Mouse (Mus musculus) right cerebral cortex, postnatal 36 days (tissue): ENCODE measurements around the gene Rps12-ps3.

Experiments
- DNase-seq, 2 experiments: peaks; one replicate each; pipeline ENCODE4 v3.0.0; 2022; ENCODE audit warnings: low spot score in 2 of 2, mixed read lengths in 1 of 2

The Rps12-ps3 gene

DNA sequence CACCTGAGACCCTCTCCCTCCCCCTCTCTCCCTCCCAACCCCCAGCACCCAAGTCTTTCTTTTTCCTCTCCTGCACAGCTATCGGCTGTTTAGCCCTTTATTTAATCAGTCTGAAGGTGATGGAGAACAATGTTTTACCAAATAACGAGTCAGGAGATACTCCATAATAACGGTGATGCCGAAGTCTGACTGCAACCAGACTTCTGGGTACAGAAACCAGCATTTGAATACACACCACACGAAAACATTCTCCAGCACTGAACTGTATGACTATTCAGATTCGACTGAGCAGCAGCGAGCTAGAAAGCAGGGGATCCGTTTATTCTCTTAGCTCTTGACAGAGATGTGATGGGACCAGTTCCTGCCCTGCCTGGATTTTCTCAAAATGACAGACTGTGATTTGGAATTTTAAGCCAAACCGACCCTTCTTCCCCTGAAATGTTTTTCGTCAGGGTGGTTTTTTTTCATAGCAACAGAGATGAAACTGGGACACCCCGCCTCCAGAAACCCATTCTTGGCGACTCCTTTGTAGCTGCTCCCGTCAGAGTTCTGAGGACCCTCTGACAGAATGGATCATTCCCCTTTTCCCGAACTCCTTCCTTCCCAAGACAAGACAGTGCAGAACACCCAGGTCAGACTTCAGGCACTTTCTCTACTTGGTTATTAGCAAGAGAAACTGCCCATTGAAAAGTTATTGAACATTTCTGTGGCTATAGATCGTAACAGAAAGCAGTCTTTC is 29.2 kb downstream of the Rps12-ps3 start:
- DNase-seq = no peak

- no peak for DNase-seq
Observed at GRCm38 (mm10) chr19:59352760-59353159, 30.7 kb downstream of the Rps12-ps3 start.

DNA sequence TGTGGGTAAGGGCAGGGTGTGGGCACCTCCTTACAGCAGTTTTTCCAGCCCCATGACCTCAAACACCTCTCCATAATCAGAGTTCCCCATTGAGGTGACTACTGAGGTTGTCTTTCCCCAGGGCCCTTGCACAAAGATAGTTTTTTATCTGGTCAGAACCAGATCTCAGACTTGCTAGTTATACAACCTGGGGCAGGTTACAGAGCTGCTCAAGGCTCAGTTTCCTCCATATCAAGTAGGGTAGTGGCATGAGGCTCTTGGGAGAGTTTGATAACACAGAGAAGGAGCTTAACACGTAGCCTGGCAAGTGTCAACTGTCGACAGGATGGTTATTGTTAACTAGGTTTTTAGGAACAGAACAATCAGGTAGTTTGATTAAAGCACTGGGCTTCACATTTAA is 32.8 kb downstream of the Rps12-ps3 start:
- no peak for DNase-seq

GRCm38 (mm10) chr19:59356388-59356787 is 34.3 kb downstream of the Rps12-ps3 start:
- DNase-seq = no peak

DNA sequence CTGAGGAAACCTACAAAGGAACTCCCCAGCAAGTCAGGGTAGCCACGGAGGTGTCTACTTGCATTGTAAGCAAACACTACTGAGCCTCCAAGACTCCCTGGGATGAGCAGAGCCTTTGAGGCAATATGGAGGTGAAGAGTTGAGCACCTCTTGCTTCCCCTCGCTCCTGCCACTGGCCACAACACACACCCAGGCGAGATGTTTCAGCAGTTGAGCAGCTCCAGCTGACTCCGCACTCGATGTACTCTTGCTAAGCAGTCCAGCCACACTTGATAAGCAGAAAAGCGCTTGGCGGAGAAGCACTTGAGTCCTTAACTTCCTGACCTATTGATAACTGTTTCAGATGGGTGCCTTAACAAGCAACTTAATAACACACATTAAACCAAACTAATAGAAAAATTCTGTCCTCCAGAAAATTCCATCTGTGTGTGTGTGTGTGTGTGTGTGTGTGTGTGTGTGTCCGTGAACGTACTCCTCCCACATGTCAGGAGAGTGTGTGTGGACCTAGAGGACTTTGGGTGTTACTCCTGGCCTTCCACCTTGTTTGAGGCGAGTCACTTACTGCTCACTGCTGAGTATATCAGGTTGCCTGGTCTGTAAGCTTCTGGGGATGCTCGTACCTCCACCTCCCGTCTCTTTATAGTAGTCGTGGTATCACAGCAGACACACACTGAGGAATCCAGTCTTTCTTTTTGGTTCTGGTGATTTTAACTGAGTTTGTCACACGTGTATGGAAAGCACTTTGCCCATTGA is 34.9 kb downstream of the Rps12-ps3 start:
- no peak for DNase-seq

DNA sequence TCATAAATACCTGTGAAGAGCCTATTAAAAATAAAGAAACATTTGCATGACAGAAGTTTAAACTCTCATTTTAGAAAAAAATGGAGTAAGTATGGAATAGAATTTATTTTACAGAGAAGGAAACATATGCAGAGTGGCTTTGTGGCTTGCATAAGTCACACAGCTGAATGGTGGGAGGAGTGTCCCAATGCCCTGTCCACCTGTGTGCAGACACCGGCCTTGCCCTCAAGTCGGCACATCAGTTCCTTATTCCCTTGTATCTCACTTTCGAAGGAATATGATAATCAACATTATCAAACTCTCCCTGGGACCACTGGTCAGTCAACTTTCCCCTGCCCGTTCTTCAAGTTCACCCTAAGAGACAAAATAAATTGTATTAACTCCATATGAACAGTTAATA is 35.8 kb downstream of the Rps12-ps3 start:
- no peak for DNase-seq

- no peak for DNase-seq
Observed at GRCm38 (mm10) chr19:59359202-59359601, 37.1 kb downstream of the Rps12-ps3 start.

DNA sequence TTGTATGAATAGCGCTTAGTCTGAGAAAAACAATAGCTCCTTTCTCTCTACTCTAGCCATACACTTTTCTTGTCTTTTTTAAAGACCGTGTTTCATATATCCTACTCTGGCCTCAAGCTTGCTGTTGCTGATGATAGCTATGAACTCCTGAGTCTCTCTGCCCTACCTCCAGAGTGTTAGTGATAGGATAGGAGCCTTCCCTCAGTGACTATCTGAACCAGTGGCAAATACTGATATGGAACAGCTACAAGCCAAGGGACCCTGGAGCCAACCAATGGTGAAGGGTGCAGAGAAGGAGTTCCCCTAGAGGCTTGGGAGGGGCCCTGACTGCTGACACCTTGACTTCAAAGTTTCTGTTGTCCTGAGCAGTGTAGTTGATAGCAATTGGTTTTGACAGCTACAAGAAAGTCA is 38.4 kb downstream of the Rps12-ps3 start:
- no peak for DNase-seq

DNA sequence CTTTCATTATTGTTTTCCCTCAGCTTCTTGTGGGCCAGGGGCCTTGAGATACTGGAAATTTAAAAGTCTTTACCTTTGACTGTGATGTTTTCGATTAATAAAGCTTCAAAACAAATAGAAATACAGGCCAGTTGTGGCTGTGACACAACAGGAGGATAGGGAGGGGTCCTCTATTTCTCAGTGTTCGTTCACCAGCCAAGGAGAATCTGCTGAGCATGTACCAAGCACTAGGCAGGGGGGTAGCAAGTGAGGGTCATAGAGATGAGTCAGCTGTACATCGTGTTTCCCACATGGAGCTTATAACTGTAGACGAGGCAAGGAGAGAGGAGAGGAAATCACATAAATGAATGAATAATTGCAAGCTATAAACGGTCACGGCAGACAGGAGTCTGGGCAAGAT is 40.6 kb downstream of the Rps12-ps3 start:
- no peak for DNase-seq

- no peak for DNase-seq
Observed at GRCm38 (mm10) chr19:59363666-59364065, 41.6 kb downstream of the Rps12-ps3 start.

DNA sequence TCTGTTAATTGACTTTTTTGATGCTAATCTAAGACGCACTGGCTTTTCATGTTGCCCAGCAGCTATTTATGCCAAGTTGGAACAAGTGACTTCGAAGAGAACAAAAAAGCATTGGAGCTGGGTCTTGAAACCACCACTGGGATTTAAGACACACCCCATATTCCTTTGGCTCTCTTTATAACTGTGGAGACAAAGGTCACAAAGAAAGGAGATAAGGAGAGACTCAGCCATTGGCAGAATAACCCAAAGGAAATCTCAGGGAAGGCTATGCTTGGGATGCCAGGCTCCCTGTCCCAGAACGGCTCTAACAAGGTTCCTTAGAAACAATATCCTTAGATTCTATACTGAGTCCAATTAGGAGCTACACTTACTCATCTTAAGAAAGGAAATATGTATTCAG is 44.6 kb downstream of the Rps12-ps3 start:
- no peak for DNase-seq

- no peak for DNase-seq
Observed at GRCm38 (mm10) chr19:59367892-59368291, 45.8 kb downstream of the Rps12-ps3 start.

DNA sequence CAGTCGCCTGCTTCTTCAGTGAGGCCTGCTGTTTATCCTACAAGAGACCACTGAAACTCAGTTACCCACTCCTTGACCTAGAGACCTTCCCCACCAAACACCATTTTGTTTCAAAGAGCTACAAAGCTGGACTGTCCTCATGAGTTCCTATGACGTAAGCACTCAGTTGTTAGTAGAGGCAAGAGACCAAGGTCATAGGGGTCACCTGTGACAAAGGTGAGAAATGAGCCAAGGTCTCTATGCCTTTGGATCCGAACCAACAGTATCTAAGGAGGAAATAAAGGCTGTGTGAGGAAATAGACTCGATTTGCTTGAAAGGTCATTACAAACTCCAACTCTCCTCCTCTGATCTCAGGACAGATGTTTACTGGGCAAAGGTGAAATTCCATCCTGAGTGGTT is 48.9 kb downstream of the Rps12-ps3 start:
- DNase-seq = no peak
